Comparison of ENCODE assay signal across 8 mouse cellular contexts in the genomic region with DNA sequence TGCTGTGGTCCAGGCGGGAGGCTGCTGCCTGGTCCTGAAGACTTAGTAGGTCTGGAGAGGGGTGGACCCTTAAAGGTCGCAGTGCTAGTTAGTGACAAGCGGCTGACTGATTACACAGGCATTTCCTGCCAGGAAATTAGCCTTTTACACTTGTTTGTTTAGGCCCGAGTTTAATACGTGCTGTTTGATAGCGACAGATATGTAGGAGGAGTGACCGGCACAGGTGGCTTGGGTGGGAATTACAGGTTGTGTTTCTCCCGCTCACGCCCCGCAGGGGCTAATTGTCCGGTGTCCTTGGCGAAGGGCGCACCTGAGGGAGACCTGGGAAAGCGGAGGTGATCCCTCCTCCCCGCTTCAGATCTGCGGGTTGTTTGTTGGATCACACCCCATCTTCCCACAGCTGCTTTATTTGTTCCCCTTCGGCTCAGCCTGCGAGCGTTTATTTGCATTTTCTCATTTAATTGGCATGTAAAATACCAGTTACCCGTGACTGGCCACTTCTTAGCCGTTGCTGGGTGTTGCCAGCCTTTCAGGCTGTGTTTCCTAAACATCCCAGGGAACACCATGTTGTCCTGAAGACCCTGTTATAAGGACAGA. TPM values are rescaled to one million over a fixed set of nuclear protein-coding genes. Genes with fewer than 3 reads are reported as not detected.
DNase-seq lines count a peak whose midpoint lies in the region; ATAC-seq and TF ChIP-seq lines count a peak whose summit lies in the region.

No protein-coding gene starts in this region.

- TF ChIP-seq CTCF in cerebellum, adult 2 months (IDR thresholded peaks at IDR 0.05; ENCODE audit: borderline replicate concordance, insufficient read depth, low read depth, low read length), result no peak

- TF ChIP-seq POLR2A in cerebellum, adult 2 months (IDR thresholded peaks at IDR 0.05; ENCODE audit: borderline replicate concordance, insufficient read depth, low read length), result no peak

- H3K27me3 ChIP-seq in cerebellum, adult 2 months (ENCODE audit: control insufficient read depth, insufficient read depth, low read length), result no peaks in the 10 kb centered on the region
- no peaks in the 10 kb centered on the region for H3K27me3 ChIP-seq in hindbrain, embryonic 16.5 days (replicated peaks; ENCODE audit: control insufficient read depth, insufficient read depth, low read length)

- peak overlapping the region; percentile 53 for H3K4me2 ChIP-seq in hindbrain, embryonic 16.5 days (ENCODE audit: low read length)

- H3K9ac ChIP-seq in hindbrain, embryonic 16.5 days (ENCODE audit: low read depth, low read length), result peak overlapping the region; percentile 39

- H3K9me3 ChIP-seq in hindbrain, embryonic 16.5 days (ENCODE audit: control insufficient read depth, low read length), result no peaks in the 10 kb centered on the region

- peak; percentile 18 to 29 for DNase-seq in cerebellum, adult 2 months
- DNase-seq in cerebellum, adult 11 months, result no peak
- peak; percentile 24 for DNase-seq in embryo, embryonic 10.5 days (ENCODE audit: low spot score)
- DNase-seq in mesoderm, embryonic 11.5 days (ENCODE audit: low read depth, low spot score), result peak; percentile 15
- DNase-seq in ovary, adult 18-20 months (ENCODE audit: low spot score), result no peak
- DNase-seq in thymus, postnatal 25 days, result no peak
- DNase-seq in layer of hippocampus, adult 9-11 months, result no peak

- no peaks in the 10 kb centered on the region for H3K4me1 ChIP-seq in cerebellum, adult 2 months (ENCODE audit: control insufficient read depth, insufficient read depth, low read length)
- peaks cover 8% of the 10 kb centered on the region for H3K4me1 ChIP-seq in hindbrain, embryonic 16.5 days (ENCODE audit: control insufficient read depth, insufficient read depth, low read depth, low read length)

- 4% methylated on average over 21 of the region's 21 CpGs for WGBS in cerebellum, adult 2 months
- WGBS in hindbrain, embryonic 16.5 days, result 4% methylated on average over 21 of the region's 21 CpGs

- H3K36me3 ChIP-seq in hindbrain, embryonic 16.5 days (ENCODE audit: control insufficient read depth, insufficient read depth, low read length), result no peaks in the 10 kb centered on the region

- ATAC-seq in hindbrain, embryonic 16.5 days, result 0 out of 2 replicates have a peak, but pooled peaks have one; percentile 37

- peak overlapping the region; percentile 19 for H3K4me3 ChIP-seq in cerebellum, adult 2 months (replicated peaks; ENCODE audit: insufficient read depth, low read depth, low read length)
- H3K4me3 ChIP-seq in hindbrain, embryonic 16.5 days (ENCODE audit: low read length), result peak overlapping the region; percentile 17

- H3K27ac ChIP-seq in cerebellum, adult 2 months (ENCODE audit: insufficient read depth, low read length), result no peak overlapping the region
- no peak overlapping the region for H3K27ac ChIP-seq in hindbrain, embryonic 16.5 days (ENCODE audit: low read depth, low read length)

RNA-seq across cellular contexts. Expression of a gene that starts 25.1 kb away (rescaled TPM):
- polyA plus RNA-seq in cerebellum, adult 2 months (2012; rRNA removed), result 0.05 and 0.06 TPM in 2 replicates
- 0.24 and 0.28 TPM in 2 replicates for polyA plus RNA-seq in hindbrain, embryonic 16.5 days (2015; fragmentation: Nextera tagmentation; extraction: Ambion mirVana)

RNA-seq across cellular contexts. Expression of a gene that starts 29.0 kb away (rescaled TPM):
- polyA plus RNA-seq in cerebellum, adult 2 months (2012; rRNA removed), result 83.0 and 84.6 TPM in 2 replicates
- 74.2 and 78.7 TPM in 2 replicates for polyA plus RNA-seq in hindbrain, embryonic 16.5 days (2015; fragmentation: Nextera tagmentation; extraction: Ambion mirVana)

RNA-seq across cellular contexts. Expression of a gene that starts 58.9 kb away (rescaled TPM):
- 1.5 TPM in 2 replicates for polyA plus RNA-seq in cerebellum, adult 2 months (2012; rRNA removed)
- polyA plus RNA-seq in hindbrain, embryonic 16.5 days (2015; fragmentation: Nextera tagmentation; extraction: Ambion mirVana), result 4.4 and 5.7 TPM in 2 replicates

Comparison
In these comparisons a context has a peak if more than half of its experiments do, and no peak if none do; other contexts are left out.
1. DNase-seq: peak in cerebellum, adult 2 months (2 of 2), embryo, embryonic 10.5 days (single experiment) and mesoderm, embryonic 11.5 days (single experiment); none in cerebellum, adult 11 months (single experiment), ovary, adult 18-20 months (single experiment), thymus, postnatal 25 days (single experiment) and layer of hippocampus, adult 9-11 months (single experiment).